Mouse (Mus musculus) 3134 (cell line): ENCODE measurements around the gene Olfr93.
"Not testable (repeated sequence)": the region's sequence is repeated elsewhere in the genome, so short reads cannot be mapped to it uniquely, and the experiment has no call there.

Experiments
- DNase-seq: peaks from one replicate; pipeline ENCODE4 v3.0.0-alpha.2; 2011; ENCODE audit warnings: low spot score; ENCODE audit not compliant: insufficient read length; ENCODE audit errors: extremely low read depth

Olfr93 gene

DNA sequence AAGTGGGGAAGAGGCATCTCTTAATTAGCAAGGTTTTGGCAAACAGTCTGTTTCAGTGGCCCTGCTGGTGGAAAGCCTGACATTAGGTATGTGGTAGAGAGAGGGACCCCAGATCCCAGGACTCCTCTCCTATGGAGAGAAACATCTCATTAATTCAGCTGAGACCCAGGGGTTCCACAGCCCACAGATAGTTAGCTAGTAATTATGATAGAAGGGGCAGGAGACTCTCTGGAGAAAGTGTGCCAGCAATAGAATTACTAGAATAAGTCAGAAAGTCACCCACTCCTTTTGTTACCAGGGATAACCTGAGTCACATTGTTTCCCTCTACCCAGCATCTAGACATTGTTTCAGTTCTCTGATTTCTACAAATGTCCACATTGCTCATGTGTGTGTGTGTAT, at the start of gene Olfr93:
Gene Olfr93, minus strand, starts transcription at position 101 of the 400 bp plus-strand sequence.
- DNase-seq: no peak

DNA sequence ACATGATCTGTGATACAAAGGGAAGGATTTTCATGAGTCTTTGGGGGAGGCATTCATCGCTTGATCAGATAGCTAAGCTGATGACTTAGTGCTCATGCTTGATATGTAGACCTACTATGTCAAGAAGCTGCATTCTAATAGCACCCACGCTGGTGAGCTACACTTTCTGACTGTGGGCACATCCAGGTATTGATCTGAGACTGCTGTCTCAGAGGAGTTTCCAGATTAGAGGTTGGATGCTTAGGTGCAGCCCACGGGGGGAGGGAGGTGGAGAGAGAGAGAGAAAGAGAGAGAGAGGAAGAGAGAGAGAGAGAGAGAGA, 42.6 kb upstream of the Olfr93 start:
- DNase-seq: no peak

- DNase-seq: peak; percentile 32
Observed at GRCm38 (mm10) chr17:37203206-37203916, 42.1 kb upstream of the Olfr93 start.

DNA sequence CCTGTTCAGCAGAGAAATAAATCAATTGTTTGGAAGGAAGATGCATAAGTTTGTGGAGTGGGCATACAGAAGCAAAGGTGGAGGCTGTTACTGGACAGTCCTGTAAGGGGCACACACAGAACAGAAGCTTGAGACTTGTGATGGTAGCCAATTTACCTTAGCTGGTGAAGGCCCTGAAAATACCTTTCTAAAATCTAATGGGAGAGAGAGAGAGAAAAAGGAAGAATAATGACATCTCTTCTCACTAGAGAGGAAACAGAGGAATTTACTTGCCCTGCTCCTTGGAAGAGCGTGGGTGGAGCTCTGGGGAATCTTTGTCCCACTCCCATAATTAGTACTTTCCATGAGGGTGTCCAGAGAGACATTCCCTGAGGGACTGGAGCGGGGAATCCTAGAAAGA, 39.6 kb upstream of the Olfr93 start, which contains the start of gene Olfr94:
Gene Olfr94, minus strand, starts transcription at position 101 of the 400 bp plus-strand sequence.
- no peak for DNase-seq

DNA sequence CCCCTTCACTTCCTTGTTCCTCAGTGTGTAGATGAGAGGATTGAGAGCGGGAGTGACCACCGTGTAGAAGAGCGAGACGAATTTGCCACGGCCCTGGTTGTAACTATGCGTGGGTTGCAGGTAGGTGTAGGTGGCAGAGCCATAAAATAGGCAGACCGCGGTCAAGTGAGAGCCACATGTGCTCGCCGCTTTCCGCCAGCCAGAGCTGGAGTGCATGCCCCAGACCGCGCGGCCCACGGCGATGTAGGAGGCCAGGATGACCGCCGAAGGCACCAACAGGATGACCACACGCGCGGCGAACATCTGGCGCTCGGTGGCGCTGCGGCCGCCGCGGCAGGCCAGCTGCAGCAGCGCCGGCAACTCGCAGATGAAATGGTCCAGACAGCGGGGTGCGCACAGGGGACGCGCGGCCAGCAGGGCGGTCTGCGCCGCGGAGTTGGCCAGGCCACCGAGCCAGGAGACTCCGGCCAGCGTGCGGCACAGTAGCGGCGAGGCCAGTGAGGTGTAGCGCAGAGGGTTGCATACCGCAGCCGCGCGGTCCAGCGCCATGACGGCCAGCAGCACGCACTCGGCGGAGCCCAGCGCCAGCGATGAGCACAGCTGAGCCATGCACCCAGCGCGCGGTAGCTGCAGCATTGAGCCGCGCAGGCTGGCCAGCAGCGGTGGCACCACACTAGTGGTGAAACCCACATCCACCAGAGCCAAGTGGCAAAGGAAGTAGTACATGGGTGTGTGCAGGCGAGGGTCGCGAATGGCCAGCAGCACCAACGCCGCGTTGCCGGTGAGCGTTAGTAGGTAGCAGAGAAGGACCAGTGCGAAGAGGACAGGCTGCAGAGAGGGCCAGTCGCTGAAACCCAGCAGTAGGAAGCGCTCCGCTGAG, 35.8 kb upstream of the Olfr93 start:
- peak; percentile 6 for DNase-seq

GRCm38 (mm10) chr17:37194782-37195181, 33.5 kb upstream of the Olfr93 start:
- DNase-seq: peak; percentile 40

GRCm38 (mm10) chr17:37193656-37194055, 32.4 kb upstream of the Olfr93 start, which contains the start of gene Ubd:
Gene Ubd (plus strand): TSS chr17:37193892.
- no peak for DNase-seq

DNA sequence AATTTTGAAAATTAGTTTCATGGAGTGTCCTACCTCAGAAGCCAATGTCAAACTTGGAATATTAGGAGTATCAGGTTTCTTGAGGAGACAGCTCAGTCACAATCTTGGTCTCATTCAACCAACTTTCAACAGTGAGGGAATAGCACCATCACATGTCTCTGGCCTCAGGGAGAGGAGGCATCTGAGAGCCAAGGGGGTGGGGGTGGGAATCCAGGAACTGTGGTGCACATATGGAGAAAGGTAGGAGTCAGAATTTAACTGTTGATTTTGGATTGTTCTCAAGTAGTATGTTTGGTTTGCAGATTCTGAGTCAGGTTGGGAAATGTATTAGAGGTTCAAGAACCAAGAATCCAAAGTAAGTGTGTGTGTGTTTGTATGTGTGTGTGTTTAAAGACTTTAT, 31.7 kb upstream of the Olfr93 start:
- peak; percentile 15 for DNase-seq

GRCm38 (mm10) chr17:37190711-37191110, 29.4 kb upstream of the Olfr93 start:
- peak; percentile 14 for DNase-seq

DNA sequence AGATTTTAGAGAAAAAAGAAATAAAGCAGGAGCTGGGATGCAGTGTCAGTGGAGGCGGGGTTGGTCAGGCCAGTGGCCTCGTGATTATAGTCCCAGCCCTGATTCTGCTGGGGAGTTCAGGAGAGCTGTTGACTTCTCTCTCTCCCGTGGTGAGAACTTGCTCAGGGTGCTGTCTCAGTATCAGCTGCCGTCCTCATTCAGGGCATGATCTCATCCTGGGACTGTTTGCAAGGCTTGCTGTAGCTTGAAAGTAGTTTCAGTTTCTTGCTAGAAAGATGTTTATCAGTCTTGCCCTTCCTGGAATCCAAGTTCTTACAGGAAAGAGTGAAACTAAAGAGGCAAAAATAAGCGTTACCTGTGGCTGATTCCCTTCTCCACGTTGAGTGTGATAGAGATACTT, 24.2 kb upstream of the Olfr93 start:
- peak; percentile 20 for DNase-seq

DNA sequence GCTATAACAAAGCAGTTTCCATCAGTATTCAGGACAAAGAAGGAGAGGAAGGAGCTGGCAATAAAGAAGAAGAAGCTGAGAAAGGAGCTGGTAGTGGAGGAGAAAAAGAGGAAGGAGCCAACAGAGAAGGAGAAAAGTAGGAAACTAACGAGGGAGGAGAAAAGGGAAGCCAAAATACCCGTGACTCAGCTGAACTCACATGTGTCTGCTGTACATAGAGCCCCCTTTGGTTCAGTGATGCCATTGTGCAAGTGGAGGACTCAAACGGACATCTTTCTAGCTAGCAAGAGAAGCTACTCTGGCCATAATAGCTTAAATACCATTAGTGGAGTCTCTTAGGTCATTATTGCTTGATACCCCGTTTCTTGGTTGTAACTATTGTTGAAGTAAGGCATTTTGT, 29.9 kb downstream of the Olfr93 start:
- not testable (repeated sequence) for DNase-seq

GRCm38 (mm10) chr17:37119988-37120387, 41.3 kb downstream of the Olfr93 start, which contains the start of gene Olfr92:
Gene Olfr92 (minus strand): TSS chr17:37120088.
- no peak for DNase-seq

GRCm38 (mm10) chr17:37098178-37098577, 63.1 kb downstream of the Olfr93 start, which contains the start of gene Olfr91:
Gene Olfr91 (minus strand): TSS chr17:37098278.
- DNase-seq: no peak

GRCm38 (mm10) chr17:37093289-37093688, 68.0 kb downstream of the Olfr93 start:
- no peak for DNase-seq

GRCm38 (mm10) chr17:37092198-37092597, 69.1 kb downstream of the Olfr93 start:
- DNase-seq: no peak
